Mouse (Mus musculus) spleen, adult 2 months (tissue): Measurements from ENCODE around the gene Adcy7.

Experiments
- CTCF ChIP-seq: fragments of 200-500 bp; IDR thresholded peaks from 2 replicates; pipeline ENCODE4 v1.5.1; 2011; ENCODE audit warnings: mild to moderate bottlenecking, inconsistent platforms; ENCODE audit not compliant: insufficient read depth, insufficient read length, insufficient replicate concordance; ENCODE audit errors: extremely low read depth
- POLR2A ChIP-seq: fragments of 200-500 bp; IDR thresholded peaks from 2 replicates; pipeline ENCODE4 v1.6.1; 2011; ENCODE audit warnings: low read depth, low read length, inconsistent platforms

GRCm38 (mm10) chr8:88254957-88255356 is 17.2 kb upstream of the Adcy7 start:
- TF ChIP-seq POLR2A (no peak), CTCF (no peak)
